Mouse (Mus musculus) mouse embryonic stem cell (cell line): ENCODE results near the gene Pakap.

ENCODE experiments used
- in situ Hi-C, 2 experiments: fragments of 300-500 bp; cut with MboI; formaldehyde crosslinking; loops; 1 replicate in 1 of 2; 3 replicates in 1 of 2; pipeline ENCODE4 v1.14.3; 2019 to 2020; ENCODE audit warnings: low sequenced_read_pairs in 2 of 2, low pct_unique_long_range_greater_than_20kb in 1 of 2, mixed read lengths in 1 of 2; ENCODE audit not compliant: unreplicated experiment in 1 of 2

Gene Pakap

GRCm38 (mm10) chr4:57895902-57896301 is 327.9 kb downstream of the Pakap start:
- in situ Hi-C loops = loop anchor here in 1 of 2 experiments (5.0 kb wide), 1 partner anchor 224 kb away; no protein-coding TSS in a partner anchor

- in situ Hi-C loops = loop anchor here in 1 of 2 experiments (5.0 kb wide), 1 partner anchor 224 kb away; no protein-coding TSS in a partner anchor
Observed at GRCm38 (mm10) chr4:57896631-57897030, 328.7 kb downstream of the Pakap start.

GRCm38 (mm10) chr4:57901210-57901609 is 333.2 kb downstream of the Pakap start:
- in situ Hi-C loops = loop anchor here (10.0 kb wide), 3 partner anchors 174 to 354 kb away; no protein-coding TSS in a partner anchor

- in situ Hi-C loops = loop anchor here (10.0 kb wide), 3 partner anchors 172 to 352 kb away; no protein-coding TSS in a partner anchor
Observed at GRCm38 (mm10) chr4:57902619-57903018, 334.6 kb downstream of the Pakap start.

GRCm38 (mm10) chr4:57904211-57904610 is 336.2 kb downstream of the Pakap start:
- in situ Hi-C loops = loop anchor here (10.0 kb wide), 3 partner anchors 171 to 351 kb away; no protein-coding TSS in a partner anchor

GRCm38 (mm10) chr4:57904638-57905037 is 336.7 kb downstream of the Pakap start:
- in situ Hi-C loops = loop anchor here (10.0 kb wide), 3 partner anchors 170 to 350 kb away; no protein-coding TSS in a partner anchor

GRCm38 (mm10) chr4:57906708-57907107 is 338.7 kb downstream of the Pakap start:
- in situ Hi-C loops = loop anchor here (10.0 kb wide), 3 partner anchors 168 to 348 kb away; no protein-coding TSS in a partner anchor

GRCm38 (mm10) chr4:57908860-57909259 is 340.9 kb downstream of the Pakap start:
- in situ Hi-C loops = loop anchor here (10.0 kb wide), 3 partner anchors 166 to 346 kb away; no protein-coding TSS in a partner anchor

- in situ Hi-C loops = no loop called here
Observed at GRCm38 (mm10) chr4:57913021-57913420, 345.0 kb downstream of the Pakap start.

GRCm38 (mm10) chr4:57914193-57915190 is 346.5 kb downstream of the Pakap start:
- in situ Hi-C loops = no loop called here

GRCm38 (mm10) chr4:57915216-57915965 is 347.4 kb downstream of the Pakap start:
- in situ Hi-C loops = no loop called here

GRCm38 (mm10) chr4:57916201-57916661 is 348.3 kb downstream of the Pakap start, which contains the start of gene D630039A03Rik:
TSS of gene D630039A03Rik (minus strand) at chr4:57916297.
- in situ Hi-C loops = no loop called here

- in situ Hi-C loops = no loop called here
Observed at GRCm38 (mm10) chr4:57916711-57917110, 348.7 kb downstream of the Pakap start.

- in situ Hi-C loops = no loop called here
Observed at GRCm38 (mm10) chr4:57919494-57920423, 351.8 kb downstream of the Pakap start.

GRCm38 (mm10) chr4:57920522-57920921 is 352.5 kb downstream of the Pakap start:
- in situ Hi-C loops = no loop called here

GRCm38 (mm10) chr4:57922171-57922570 is 354.2 kb downstream of the Pakap start:
- in situ Hi-C loops = no loop called here

GRCm38 (mm10) chr4:57924556-57925071 is 356.6 kb downstream of the Pakap start:
- in situ Hi-C loops = no loop called here
